Mouse (Mus musculus) midbrain, postnatal 0 days (tissue): ENCODE data around the gene Ppp1r8. TPM values are rescaled to one million over a fixed set of nuclear protein-coding genes. Genes with fewer than 3 reads are reported as not detected.

Experiments
- ATAC-seq: fragments of 200-750 bp; cut with Nextera tagmentation; 2 replicates; pipeline ENCODE4 v1.8.0; 2017; ENCODE audit warnings: moderate number of reproducible peaks, mild to moderate bottlenecking, moderate TSS enrichment, moderate library complexity; ENCODE audit not compliant: low FRiP score
- DNase-seq: peaks from one replicate; pipeline ENCODE4 v3.0.0-alpha.2; 2015; ENCODE audit warnings: low spot score
- H3K27ac ChIP-seq: fragments of 300-500 bp; sonication (generic); 2 replicates; pipeline ENCODE4 v1.5.1; 2014; ENCODE audit warnings: low read depth, mild to moderate bottlenecking, low read length, mixed read lengths
- H3K27me3 ChIP-seq: fragments of 300-500 bp; sonication (generic); 2 replicates; pipeline ENCODE4 v1.6.1; 2014; ENCODE audit warnings: low read length, control low read depth, mixed read lengths; ENCODE audit not compliant: insufficient read depth
- H3K36me3 ChIP-seq: fragments of 300-500 bp; sonication (generic); 2 replicates; pipeline ENCODE4 v1.6.1; 2014; ENCODE audit warnings: low read length, control low read depth, mixed read lengths; ENCODE audit not compliant: insufficient read depth
- H3K4me1 ChIP-seq: fragments of 300-500 bp; sonication (generic); 2 replicates; pipeline ENCODE4 v1.6.1; 2014; ENCODE audit warnings: mild to moderate bottlenecking, control low read depth, antibody characterized with exemption, low read length, mixed read lengths; ENCODE audit not compliant: insufficient read depth
- H3K4me2 ChIP-seq: fragments of 300-500 bp; sonication (generic); 2 replicates; pipeline ENCODE4 v1.6.1; 2014; ENCODE audit warnings: low read depth, mild to moderate bottlenecking, low read length, mixed read lengths; ENCODE audit not compliant: poor library complexity, severe bottlenecking
- H3K4me3 ChIP-seq: fragments of 300-500 bp; sonication (generic); 2 replicates; pipeline ENCODE4 v1.5.1; 2014; ENCODE audit warnings: low read depth, mild to moderate bottlenecking, low read length, moderate library complexity
- H3K9ac ChIP-seq: fragments of 300-500 bp; sonication (generic); replicated peaks from 2 replicates; pipeline ENCODE4 v1.6.1; 2014; ENCODE audit warnings: mild to moderate bottlenecking, low read length, moderate library complexity, mixed read lengths; ENCODE audit not compliant: poor library complexity, severe bottlenecking
- H3K9me3 ChIP-seq: fragments of 300-500 bp; sonication (generic); 2 replicates; pipeline ENCODE4 v1.6.1; 2016; ENCODE audit warnings: low read length, control low read depth
- CTCF ChIP-seq: IDR thresholded peaks from 2 replicates; pipeline ENCODE4 v1.5.1; 2016; ENCODE audit warnings: antibody characterized with exemption, mild to moderate bottlenecking
- WGBS: fragments of 180-500 bp; shearing (Covaris S2); extraction: QIAGEN DNeasy Blood & Tissue Kit; methylation state at CpG from one replicate; pipeline ENCODE4 v1.1.7; 2014; 5-methylcytosine and 5-hydroxymethylcytosine counted together
- polyA plus RNA-seq: library from polyadenylated mRNA; unstranded; fragments of >200 nt; fragmentation: Nextera tagmentation; extraction: Ambion mirVana; gene quantifications from 2 replicates; pipeline ENCODE4 v1.2.1, GENCODE M21; 2015
- total RNA-seq: library from RNA; depleted of rRNA; stranded (reverse); fragments of >200 nt; gene quantifications from 2 replicates; pipeline ENCODE4 v1.2.3, GENCODE M21; 2014; rRNA removed

The Ppp1r8 gene
- total and polyA plus RNA-seq, 2 experiments from 2014 or later = 45.0 to 59.6 TPM

DNA sequence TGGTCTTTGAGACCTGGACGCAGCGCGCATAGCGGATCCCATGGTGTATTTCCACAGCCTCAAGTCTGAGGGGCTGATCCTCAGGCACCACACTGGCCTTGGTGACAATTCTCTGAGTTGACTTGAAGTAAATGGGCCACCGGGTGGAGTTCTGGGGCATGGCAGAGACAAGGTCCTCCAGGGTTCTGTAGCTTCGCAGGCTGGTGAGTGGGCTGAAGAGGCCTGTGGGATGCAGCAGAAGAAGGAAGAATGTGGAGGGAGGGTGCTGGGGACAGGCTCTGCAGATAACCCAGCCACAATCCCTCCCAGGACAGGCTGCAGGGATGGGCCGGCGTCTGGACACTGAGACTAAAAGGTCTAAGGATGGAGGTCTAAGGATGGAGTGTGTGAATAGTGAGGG, 53.2 kb downstream of the Ppp1r8 start:
- Histone ChIP-seq H3K9ac (no peak overlapping the region), H3K36me3 (no peaks in the 10 kb centered on the region), H3K27ac (no peak overlapping the region), H3K4me2 (no peak overlapping the region), H3K27me3 (no peaks in the 10 kb centered on the region; the same call in 1 of the 2 replicates), H3K4me3 (no peak overlapping the region), H3K4me1 (no peaks in the 10 kb centered on the region), H3K9me3 (no peaks in the 10 kb centered on the region)
- ATAC-seq (no peak), DNase-seq (no peak)
- TF ChIP-seq CTCF = no peak
- 87% methylated on average over 8 of the region's 8 CpGs for WGBS

DNA sequence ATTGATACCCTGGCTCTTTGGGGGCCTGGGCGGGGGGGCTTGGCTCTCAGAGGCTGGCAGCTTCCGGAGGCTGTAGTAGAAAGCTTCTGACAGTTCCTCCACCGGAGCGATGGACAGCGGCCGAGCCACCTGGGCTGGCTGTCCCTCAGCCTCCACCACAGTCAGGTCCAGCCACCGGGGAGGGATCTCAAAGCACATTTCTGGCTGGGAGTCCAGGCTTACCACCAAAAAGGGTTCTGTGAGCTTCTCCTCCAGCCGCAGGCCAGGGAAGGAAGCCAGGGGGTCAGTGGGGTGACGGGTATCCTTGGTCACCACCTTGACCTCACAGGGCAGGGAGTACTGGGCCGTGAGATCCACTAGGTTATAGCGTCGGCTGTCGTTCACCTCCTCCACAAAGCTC, 57.7 kb downstream of the Ppp1r8 start:
- Histone ChIP-seq H3K27ac (no peak overlapping the region), H3K36me3 (no peaks in the 10 kb centered on the region), H3K4me3 (no peak overlapping the region), H3K9me3 (no peaks in the 10 kb centered on the region), H3K4me2 (no peak overlapping the region), H3K4me1 (no peaks in the 10 kb centered on the region), H3K9ac (no peak overlapping the region), H3K27me3 (no peaks in the 10 kb centered on the region)
- 93% methylated on average over 12 of the region's 13 CpGs for WGBS
- no peak for TF ChIP-seq CTCF
- DNase-seq (no peak), ATAC-seq (no peak)

DNA sequence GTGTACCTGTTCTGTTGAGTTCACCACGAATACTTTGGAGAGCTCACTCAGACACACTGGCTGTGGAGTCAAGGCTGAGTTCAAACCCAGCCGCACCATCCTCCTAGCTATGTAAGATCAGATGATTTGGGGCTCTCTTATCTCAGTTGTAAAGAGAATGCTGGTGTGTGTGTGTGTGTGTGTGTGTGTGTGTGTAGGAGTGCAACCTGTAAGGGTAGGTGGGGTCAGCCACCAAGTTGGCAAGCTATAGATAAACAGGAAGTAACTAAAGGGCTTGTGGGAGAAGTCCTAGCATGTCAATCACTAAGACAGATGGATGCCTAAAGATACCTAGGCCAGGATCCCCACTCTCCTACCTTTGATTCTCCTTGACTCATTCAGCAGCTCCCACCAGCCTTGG, 59.2 kb downstream of the Ppp1r8 start:
- WGBS = 88% methylated on average over 2 of the region's 2 CpGs
- TF ChIP-seq CTCF = no peak
- Histone ChIP-seq H3K4me3 (no peak overlapping the region), H3K27me3 (no peaks in the 10 kb centered on the region), H3K36me3 (peaks cover under 1% of the 10 kb centered on the region; the same call in 1 of the 2 replicates), H3K9ac (no peak overlapping the region), H3K4me1 (no peaks in the 10 kb centered on the region), H3K9me3 (no peaks in the 10 kb centered on the region), H3K4me2 (no peak overlapping the region), H3K27ac (no peak overlapping the region)
- DNase-seq (no peak), ATAC-seq (no peak)

DNA sequence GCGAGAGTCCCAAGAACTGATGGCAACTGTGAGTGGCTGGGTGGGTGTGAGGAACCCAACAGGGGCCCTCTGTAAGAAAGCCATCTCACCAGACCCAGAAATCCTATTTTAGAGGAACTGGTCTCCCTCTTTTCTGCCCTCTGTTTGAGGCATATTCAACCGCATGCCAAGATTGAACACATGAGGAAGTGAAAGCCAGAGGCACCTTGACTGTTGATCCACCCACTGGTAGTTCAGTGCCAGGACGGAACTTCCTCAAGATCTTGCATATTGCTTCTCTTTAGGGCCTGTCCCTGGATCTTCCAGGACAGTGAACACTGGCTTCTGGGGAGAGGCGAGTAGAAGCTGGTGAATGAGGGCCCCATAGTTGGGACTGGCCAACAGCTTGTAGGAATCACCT, 62.7 kb downstream of the Ppp1r8 start:
- H3K27ac ChIP-seq = no peak overlapping the region
- H3K27me3 ChIP-seq = no peaks in the 10 kb centered on the region
- no peaks in the 10 kb centered on the region for H3K4me1 ChIP-seq
- no peak overlapping the region for H3K4me2 ChIP-seq
- no peak for ATAC-seq
- no peak for TF ChIP-seq CTCF
- no peak overlapping the region for H3K9ac ChIP-seq
- H3K4me3 ChIP-seq = no peak overlapping the region
- no peak for DNase-seq
- 91% methylated on average over 4 of the region's 4 CpGs for WGBS
- peaks cover 28% of the 10 kb centered on the region for H3K36me3 ChIP-seq
- H3K9me3 ChIP-seq = no peaks in the 10 kb centered on the region

DNA sequence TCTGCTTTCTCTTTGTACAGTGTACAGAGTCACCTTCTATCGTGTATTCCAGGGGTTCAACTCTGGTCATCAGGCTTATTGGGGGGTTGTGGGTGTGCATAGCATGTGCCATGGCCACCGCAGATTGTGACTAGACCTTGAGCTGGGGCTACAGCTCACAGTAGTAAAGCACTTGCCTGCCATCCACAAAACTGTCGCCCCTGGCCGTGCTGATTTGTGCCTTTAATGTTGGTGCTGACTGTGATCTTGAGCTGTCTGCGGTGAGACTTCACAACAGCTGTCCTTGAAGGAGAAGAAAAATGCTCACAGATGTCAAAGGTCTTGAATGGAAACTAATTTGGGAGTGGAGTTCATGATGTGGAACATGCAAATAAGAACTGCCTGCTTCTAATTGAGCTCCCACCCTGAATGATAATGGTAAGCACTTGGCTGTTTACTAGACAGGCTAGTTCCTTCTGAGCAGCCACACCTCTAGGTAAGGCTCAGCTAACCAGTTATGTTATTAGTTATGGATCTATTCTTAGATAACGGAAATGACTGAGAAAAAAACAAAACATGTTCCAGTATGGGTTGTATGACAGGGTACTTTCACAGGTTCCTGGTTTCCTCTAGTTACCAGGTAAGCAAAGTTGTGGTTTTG, 64.3 kb downstream of the Ppp1r8 start:
- Histone ChIP-seq H3K36me3 (peaks cover 40% of the 10 kb centered on the region), H3K4me3 (no peak overlapping the region)
- no peak for ATAC-seq

More for the DNA sequence above, 64.3 kb downstream of the Ppp1r8 start:
- 95% methylated on average over 6 of the region's 6 CpGs for WGBS
- DNase-seq = no peak
- H3K9me3 ChIP-seq = no peaks in the 10 kb centered on the region
- no peak overlapping the region for H3K4me2 ChIP-seq
- H3K4me1 ChIP-seq = no peaks in the 10 kb centered on the region
- no peak overlapping the region for H3K27ac ChIP-seq
- no peak for TF ChIP-seq CTCF
- H3K27me3 ChIP-seq = no peaks in the 10 kb centered on the region
- no peak overlapping the region for H3K9ac ChIP-seq

Other genes with a start within 250 kb of the Ppp1r8 start
- gene Eya3, start 204.2 kb downstream of the Ppp1r8 start, total RNA-seq = 15.7 and 25.8 TPM in 2 replicates
- gene Eya3, start 204.2 kb downstream of the Ppp1r8 start, polyA plus RNA-seq = 4.5 and 5.1 TPM in 2 replicates
- gene Xkr8, start 110.6 kb downstream of the Ppp1r8 start, total RNA-seq = 6.2 and 7.1 TPM in 2 replicates
- 6.4 and 6.9 TPM in 2 replicates for gene Xkr8, start 110.6 kb downstream of the Ppp1r8 start, polyA plus RNA-seq
- gene Smpdl3b, start 85.9 kb downstream of the Ppp1r8 start, total RNA-seq = 0.47 and 1.3 TPM in 2 replicates
- 1.1 and 1.2 TPM in 2 replicates for gene Smpdl3b, start 85.9 kb downstream of the Ppp1r8 start, polyA plus RNA-seq
- 17.1 and 18.9 TPM in 2 replicates for gene Rpa2, start 74.8 kb downstream of the Ppp1r8 start, total RNA-seq
- gene Rpa2, start 74.8 kb downstream of the Ppp1r8 start, polyA plus RNA-seq = 28.4 and 29.8 TPM in 2 replicates
- 0.28 and 0.49 TPM in 2 replicates for gene Themis2, start 46.8 kb downstream of the Ppp1r8 start, total RNA-seq
- gene Themis2, start 46.8 kb downstream of the Ppp1r8 start, polyA plus RNA-seq = 0.49 and 0.75 TPM in 2 replicates
- gene Stx12, start 41.3 kb upstream of the Ppp1r8 start, total RNA-seq = 142 and 153 TPM in 2 replicates
- gene Stx12, start 41.3 kb upstream of the Ppp1r8 start, polyA plus RNA-seq = 151 and 158 TPM in 2 replicates
- gene Fam76a, start 79.4 kb upstream of the Ppp1r8 start, total RNA-seq = 16.6 and 21.0 TPM in 2 replicates
- gene Fam76a, start 79.4 kb upstream of the Ppp1r8 start, polyA plus RNA-seq = 31.0 and 38.2 TPM in 2 replicates
- gene Fgr, start 130.9 kb upstream of the Ppp1r8 start, total RNA-seq = 0.33 and 0.47 TPM in 2 replicates
- 0.19 TPM in 1 of 2 replicates, not detected in the other for gene Fgr, start 130.9 kb upstream of the Ppp1r8 start, polyA plus RNA-seq
- 105 and 115 TPM in 2 replicates for gene Ahdc1, start 168.1 kb upstream of the Ppp1r8 start, total RNA-seq
- 9.2 and 11.0 TPM in 2 replicates for gene Ahdc1, start 168.1 kb upstream of the Ppp1r8 start, polyA plus RNA-seq